Mouse (Mus musculus) G1E (cell line): ENCODE measurements at regions not wholly inside any gene's neighbourhood (a gene's known extent, or its start where the extent isn't known, plus 50 kb on each side); places are given as distances from the start of the nearest gene placed in this dataset.

ENCODE experiments used
- ATAC-seq: 2 replicates; pipeline ENCODE4 v1.8.0; 2016; ENCODE audit warnings: mild to moderate bottlenecking; ENCODE audit not compliant: insufficient number of reproducible peaks, poor library complexity, low FRiP score, severe bottlenecking; ENCODE audit errors: extremely low read depth
- DNase-seq: peaks from one replicate; pipeline ENCODE4 v3.0.0; 2012; ENCODE audit warnings: low spot score
- H3K27me3 ChIP-seq: 2 replicates; pipeline ENCODE4 v1.6.1; 2012; ENCODE audit warnings: mild to moderate bottlenecking, low read length, inconsistent platforms; ENCODE audit not compliant: insufficient read depth
- H3K36me3 ChIP-seq: replicated peaks from 2 replicates; pipeline ENCODE3; 2012; ENCODE audit warnings: mild to moderate bottlenecking, inconsistent platforms
- H3K4me1 ChIP-seq: 2 replicates; pipeline ENCODE4 v1.6.1; 2012; ENCODE audit warnings: low read depth, low read length, inconsistent platforms, mixed read lengths; ENCODE audit not compliant: insufficient read depth
- H3K4me3 ChIP-seq: 2 replicates; pipeline ENCODE4 v1.5.1; 2012; ENCODE audit warnings: low read depth, mild to moderate bottlenecking, inconsistent platforms, low read length, moderate library complexity, mixed read lengths
- H3K9me3 ChIP-seq: replicated peaks from 2 replicates; pipeline ENCODE4 v1.6.1; 2012; ENCODE audit warnings: inconsistent platforms
- CTCF ChIP-seq: IDR thresholded peaks from 2 replicates; pipeline ENCODE4 v1.5.1; 2012; ENCODE audit warnings: low read depth, low read length, inconsistent platforms, mixed read lengths
- GATA1 ChIP-seq: IDR thresholded peaks from 2 replicates; pipeline ENCODE4 v1.6.1; 2012; ENCODE audit warnings: borderline replicate concordance, low read length, inconsistent platforms, mixed read lengths
- GATA2 ChIP-seq: IDR thresholded peaks from 2 replicates; pipeline ENCODE4 v1.6.1; 2012; ENCODE audit warnings: low read depth, low read length, inconsistent platforms, borderline replicate concordance
- POLR2AphosphoS5 ChIP-seq: IDR thresholded peaks from 2 replicates; pipeline ENCODE4 v1.6.1; 2012; ENCODE audit warnings: low read depth, low read length, inconsistent platforms; ENCODE audit not compliant: insufficient replicate concordance
- TAL1 ChIP-seq: conservative IDR thresholded peaks from 2 replicates; pipeline ENCODE4 v1.6.1; 2012; ENCODE audit warnings: low read depth, low read length, inconsistent platforms, mixed read lengths

GRCm38 (mm10) chr10:119031282-119032275, 161.6 kb upstream of the Dyrk2 start:
- Histone ChIP-seq H3K4me3 (no peak overlapping the region), H3K27me3 (peaks cover 40% of the 10 kb centered on the region), H3K4me1 (no peaks in the 10 kb centered on the region), H3K9me3 (no peaks in the 10 kb centered on the region), H3K36me3 (no peaks in the 10 kb centered on the region)
- DNase-seq: no peak
- no peak for ATAC-seq
- TF ChIP-seq GATA2 (no peak), TAL1 (no peak), POLR2AphosphoS5 (no peak), CTCF (no peak), GATA1 (no peak)

- Histone ChIP-seq H3K4me1 (no peaks in the 10 kb centered on the region), H3K36me3 (no peaks in the 10 kb centered on the region), H3K27me3 (peaks cover 24% of the 10 kb centered on the region), H3K4me3 (no peak overlapping the region), H3K9me3 (no peaks in the 10 kb centered on the region)
- DNase-seq (no peak), ATAC-seq (no peak)
- TF ChIP-seq TAL1: no peak
- no peak for TF ChIP-seq GATA1
Observed at GRCm38 (mm10) chr10:119028480-119029137, 158.6 kb upstream of the Dyrk2 start.

- H3K36me3 ChIP-seq: no peaks in the 10 kb centered on the region
- no peaks in the 10 kb centered on the region for H3K4me1 ChIP-seq
- peaks cover 28% of the 10 kb centered on the region for H3K27me3 ChIP-seq
- H3K4me3 ChIP-seq: no peak overlapping the region
- DNase-seq (no peak), ATAC-seq (no peak)
- H3K9me3 ChIP-seq: no peaks in the 10 kb centered on the region
- TF ChIP-seq GATA1 (no peak), CTCF (no peak), TAL1 (no peak), GATA2 (no peak), POLR2AphosphoS5 (no peak)
Observed at GRCm38 (mm10) chr10:119027241-119027901, 157.4 kb upstream of the Dyrk2 start.

- TF ChIP-seq TAL1 (no peak), GATA2 (no peak), POLR2AphosphoS5 (no peak), GATA1 (no peak), CTCF (no peak)
- Histone ChIP-seq H3K27me3 (peaks cover 30% of the 10 kb centered on the region), H3K9me3 (no peaks in the 10 kb centered on the region), H3K36me3 (no peaks in the 10 kb centered on the region), H3K4me1 (no peaks in the 10 kb centered on the region), H3K4me3 (no peak overlapping the region)
- no peak for DNase-seq
- no peak for ATAC-seq
Observed at GRCm38 (mm10) chr10:119026291-119026690, 156.3 kb upstream of the Dyrk2 start.

- Histone ChIP-seq H3K9me3 (no peaks in the 10 kb centered on the region), H3K36me3 (no peaks in the 10 kb centered on the region)
Observed at GRCm38 (mm10) chr10:119024425-119024824, 154.4 kb upstream of the Dyrk2 start.

GRCm38 (mm10) chr10:119019082-119019481, 149.1 kb upstream of the Dyrk2 start:
- Histone ChIP-seq H3K4me1 (no peaks in the 10 kb centered on the region), H3K9me3 (no peaks in the 10 kb centered on the region), H3K4me3 (no peak overlapping the region), H3K36me3 (no peaks in the 10 kb centered on the region), H3K27me3 (peaks cover 11% of the 10 kb centered on the region)
- DNase-seq (no peak), ATAC-seq (no peak)
- no peak for TF ChIP-seq GATA1
- no peak for TF ChIP-seq GATA2
- no peak for TF ChIP-seq POLR2AphosphoS5
- TF ChIP-seq CTCF: no peak
- TF ChIP-seq TAL1: no peak

More at GRCm38 (mm10) chr10:119024425-119024824, 154.4 kb upstream of the Dyrk2 start:
- no peak overlapping the region for H3K4me3 ChIP-seq
- ATAC-seq (no peak), DNase-seq (no peak)
- no peak for TF ChIP-seq TAL1
- H3K4me1 ChIP-seq: no peaks in the 10 kb centered on the region
- peaks cover 28% of the 10 kb centered on the region for H3K27me3 ChIP-seq
